Mouse (Mus musculus): ENCODE results near the gene Usp21. TPM values are rescaled to one million over a fixed set of nuclear protein-coding genes. Genes with fewer than 3 reads are reported as not detected.

Gene Usp21
- polyA plus RNA-seq, 1 experiment from 2014 or later = 110 TPM

- Histone ChIP-seq H3K4me3 (ENCODE audit: low read depth, low read length) (peak overlapping the region; percentile 72; the same call in 1 of the 2 replicates), H3K4me2 (ENCODE audit: low read depth, low read length, severe bottlenecking) (peak overlapping the region; percentile 53)
Measured at GRCm38 (mm10) chr1:171293351-171293750, 5.6 kb upstream of the Usp21 start.

GRCm38 (mm10) chr1:171288328-171288727 lies 537 bp upstream of the Usp21 start:
- ATAC-seq (replicated peaks; ENCODE audit: low FRiP score) (no peak), DNase-seq (ENCODE audit: low spot score) (no peak)
- Histone ChIP-seq H3K9ac (ENCODE audit: low read length) (peak overlapping the region; percentile 37), H3K27me3 (ENCODE audit: control insufficient read depth, insufficient read depth, low read length) (no peaks in the 10 kb centered on the region), H3K4me3 (ENCODE audit: low read depth, low read length) (no peak overlapping the region; the same call in 1 of the 2 replicates), H3K27ac (ENCODE audit: low read depth, low read length) (no peak overlapping the region; the same call in 1 of the 2 replicates), H3K36me3 (ENCODE audit: control insufficient read depth, insufficient read depth, low read length) (peaks cover 3% of the 10 kb centered on the region; the same call in 1 of the 2 replicates), H3K9me3 (ENCODE audit: control insufficient read depth, low read length) (no peaks in the 10 kb centered on the region), H3K4me2 (ENCODE audit: low read depth, low read length, severe bottlenecking) (peak overlapping the region; percentile 70; the same call in 1 of the 2 replicates), H3K4me1 (replicated peaks; ENCODE audit: control insufficient read depth, insufficient read depth, low read length) (peaks cover 2% of the 10 kb centered on the region)
- WGBS = 66% methylated on average over 4 of the region's 4 CpGs

More at GRCm38 (mm10) chr1:171293351-171293750, 5.6 kb upstream of the Usp21 start:
- WGBS = 90% methylated on average over 3 of the region's 3 CpGs
- Histone ChIP-seq H3K9me3 (ENCODE audit: control insufficient read depth, low read length) (no peaks in the 10 kb centered on the region), H3K27me3 (ENCODE audit: control insufficient read depth, insufficient read depth, low read length) (peaks cover 3% of the 10 kb centered on the region; the same call in 1 of the 2 replicates), H3K27ac (ENCODE audit: low read depth, low read length) (no peak overlapping the region), H3K9ac (ENCODE audit: low read length) (no peak overlapping the region), H3K36me3 (ENCODE audit: control insufficient read depth, insufficient read depth, low read length) (no peaks in the 10 kb centered on the region), H3K4me1 (replicated peaks; ENCODE audit: control insufficient read depth, insufficient read depth, low read length) (peaks cover 8% of the 10 kb centered on the region)
- no peak for DNase-seq (ENCODE audit: low spot score)
- ATAC-seq (replicated peaks; ENCODE audit: low FRiP score) = no peak

- H3K27me3 ChIP-seq (ENCODE audit: control insufficient read depth, insufficient read depth, low read length) = no peaks in the 10 kb centered on the region
- H3K36me3 ChIP-seq (ENCODE audit: control insufficient read depth, insufficient read depth, low read length) = peaks cover 3% of the 10 kb centered on the region; the same call in 1 of the 2 replicates
- H3K27ac ChIP-seq (ENCODE audit: low read depth, low read length) = no peak overlapping the region
- H3K4me2 ChIP-seq (ENCODE audit: low read depth, low read length, severe bottlenecking) = peak overlapping the region; percentile 70
- no peak overlapping the region for H3K9ac ChIP-seq (ENCODE audit: low read length)
- DNase-seq (ENCODE audit: low spot score) = no peak
- peaks cover 4% of the 10 kb centered on the region; the same call in 1 of the 2 replicates for H3K4me1 ChIP-seq (replicated peaks; ENCODE audit: control insufficient read depth, insufficient read depth, low read length)
- no peak overlapping the region; the same call in 1 of the 2 replicates for H3K4me3 ChIP-seq (ENCODE audit: low read depth, low read length)
- no peak for ATAC-seq (replicated peaks; ENCODE audit: low FRiP score)
- H3K9me3 ChIP-seq (ENCODE audit: control insufficient read depth, low read length) = no peaks in the 10 kb centered on the region
- WGBS = 89% methylated on average over 19 of the region's 19 CpGs
Measured at GRCm38 (mm10) chr1:171286517-171286916, 1.3 kb downstream of the Usp21 start.

GRCm38 (mm10) chr1:171285096-171285892 lies 2.5 kb downstream of the Usp21 start:
- WGBS = 90% methylated on average over 20 of the region's 20 CpGs
- peaks cover 3% of the 10 kb centered on the region; the same call in 1 of the 2 replicates for H3K36me3 ChIP-seq (ENCODE audit: control insufficient read depth, insufficient read depth, low read length)

GRCm38 (mm10) chr1:171284491-171284890 lies 3.3 kb downstream of the Usp21 start:
- 93% methylated on average over 15 of the region's 15 CpGs for WGBS
- no peak overlapping the region for H3K27ac ChIP-seq (ENCODE audit: low read depth, low read length)
- H3K27me3 ChIP-seq (ENCODE audit: control insufficient read depth, insufficient read depth, low read length) = no peaks in the 10 kb centered on the region
- no peak overlapping the region for H3K4me2 ChIP-seq (ENCODE audit: low read depth, low read length, severe bottlenecking)
- no peak overlapping the region for H3K4me3 ChIP-seq (ENCODE audit: low read depth, low read length)
- DNase-seq (ENCODE audit: low spot score) (no peak), ATAC-seq (replicated peaks; ENCODE audit: low FRiP score) (no peak)
- no peak overlapping the region for H3K9ac ChIP-seq (ENCODE audit: low read length)
- H3K4me1 ChIP-seq (replicated peaks; ENCODE audit: control insufficient read depth, insufficient read depth, low read length) = peaks cover 11% of the 10 kb centered on the region; the same call in 1 of the 2 replicates
- no peaks in the 10 kb centered on the region for H3K9me3 ChIP-seq (ENCODE audit: control insufficient read depth, low read length)
- peaks cover 3% of the 10 kb centered on the region; the same call in 1 of the 2 replicates for H3K36me3 ChIP-seq (ENCODE audit: control insufficient read depth, insufficient read depth, low read length)

More at GRCm38 (mm10) chr1:171285096-171285892, 2.5 kb downstream of the Usp21 start:
- H3K9me3 ChIP-seq (ENCODE audit: control insufficient read depth, low read length) = no peaks in the 10 kb centered on the region
- no peaks in the 10 kb centered on the region for H3K27me3 ChIP-seq (ENCODE audit: control insufficient read depth, insufficient read depth, low read length)
- no peak overlapping the region for H3K27ac ChIP-seq (ENCODE audit: low read depth, low read length)
- H3K4me1 ChIP-seq (replicated peaks; ENCODE audit: control insufficient read depth, insufficient read depth, low read length) = peaks cover 4% of the 10 kb centered on the region; the same call in 1 of the 2 replicates
- DNase-seq (ENCODE audit: low spot score) (no peak), ATAC-seq (replicated peaks; ENCODE audit: low FRiP score) (no peak)
- H3K9ac ChIP-seq (ENCODE audit: low read length) = no peak overlapping the region
- no peak overlapping the region for H3K4me3 ChIP-seq (ENCODE audit: low read depth, low read length)
- H3K4me2 ChIP-seq (ENCODE audit: low read depth, low read length, severe bottlenecking) = no peak overlapping the region

- H3K4me3 ChIP-seq (ENCODE audit: low read depth, low read length) = no peak overlapping the region
Measured at GRCm38 (mm10) chr1:171283188-171284160, 4.3 kb downstream of the Usp21 start.

GRCm38 (mm10) chr1:171282086-171282805 lies 5.5 kb downstream of the Usp21 start:
- Histone ChIP-seq H3K9me3 (ENCODE audit: control insufficient read depth, low read length) (no peaks in the 10 kb centered on the region), H3K4me1 (replicated peaks; ENCODE audit: control insufficient read depth, insufficient read depth, low read length) (peaks cover 11% of the 10 kb centered on the region; the same call in 1 of the 2 replicates), H3K4me2 (ENCODE audit: low read depth, low read length, severe bottlenecking) (no peak overlapping the region; the same call in 1 of the 2 replicates), H3K9ac (ENCODE audit: low read length) (no peak overlapping the region), H3K36me3 (ENCODE audit: control insufficient read depth, insufficient read depth, low read length) (peaks cover 3% of the 10 kb centered on the region; the same call in 1 of the 2 replicates), H3K27me3 (ENCODE audit: control insufficient read depth, insufficient read depth, low read length) (no peaks in the 10 kb centered on the region), H3K27ac (ENCODE audit: low read depth, low read length) (no peak overlapping the region), H3K4me3 (ENCODE audit: low read depth, low read length) (peak overlapping the region; percentile 65; the same call in 1 of the 2 replicates)
- WGBS = 82% methylated on average over 18 of the region's 18 CpGs
- DNase-seq (ENCODE audit: low spot score) = peak; percentile 52
- no peak for ATAC-seq (replicated peaks; ENCODE audit: low FRiP score)

More at GRCm38 (mm10) chr1:171283188-171284160, 4.3 kb downstream of the Usp21 start:
- H3K4me2 ChIP-seq (ENCODE audit: low read depth, low read length, severe bottlenecking) = no peak overlapping the region
- H3K27me3 ChIP-seq (ENCODE audit: control insufficient read depth, insufficient read depth, low read length) = no peaks in the 10 kb centered on the region
- peak; percentile 46 for DNase-seq (ENCODE audit: low spot score)
- no peak for ATAC-seq (replicated peaks; ENCODE audit: low FRiP score)
- no peak overlapping the region for H3K27ac ChIP-seq (ENCODE audit: low read depth, low read length)
- no peak overlapping the region for H3K9ac ChIP-seq (ENCODE audit: low read length)
- WGBS = 93% methylated on average over 18 of the region's 18 CpGs
- no peaks in the 10 kb centered on the region for H3K9me3 ChIP-seq (ENCODE audit: control insufficient read depth, low read length)
- H3K36me3 ChIP-seq (ENCODE audit: control insufficient read depth, insufficient read depth, low read length) = peaks cover 3% of the 10 kb centered on the region; the same call in 1 of the 2 replicates
- peaks cover 11% of the 10 kb centered on the region; the same call in 1 of the 2 replicates for H3K4me1 ChIP-seq (replicated peaks; ENCODE audit: control insufficient read depth, insufficient read depth, low read length)
